Mouse (Mus musculus) CD4-positive, CD25-positive, alpha-beta regulatory T cell (primary cell): ENCODE results near the gene Ucn. TPM values are rescaled to one million over a fixed set of nuclear protein-coding genes. Genes with fewer than 3 reads are reported as not detected.

Experiments used
- polyA plus RNA-seq: library from polyadenylated mRNA; unstranded; fragments of 100-300 nt; shearing (Covaris generic); gene quantifications from one replicate; pipeline ENCODE4 v1.2.1, GENCODE M21; 2017

Ucn gene
- polyA plus RNA-seq, result not detected

GRCm38 (mm10) chr5:31138241-31138967 is at the start of gene Ucn:
TSS of gene Ucn (minus strand) at chr5:31138829.

GRCm38 (mm10) chr5:31179766-31180630 is 41.4 kb upstream of the Ucn start, which contains the start of the genes Gm29609 and Gtf3c2:
TSS of gene Gm29609 (minus strand) at chr5:31179911.
TSS of gene Gtf3c2 (minus strand) at chr5:31180144.

GRCm38 (mm10) chr5:31154152-31154553 is 15.5 kb upstream of the Ucn start, which contains the start of gene Mpv17:
TSS of gene Mpv17 (minus strand) at chr5:31154251.

GRCm38 (mm10) chr5:31116354-31116753 is 22.3 kb downstream of the Ucn start, which contains the start of gene Trim54:
TSS of gene Trim54 (plus strand) at chr5:31116712.

GRCm38 (mm10) chr5:31108000-31108490 is 30.6 kb downstream of the Ucn start, which contains the start of gene Slc30a3:
TSS of gene Slc30a3 (minus strand) at chr5:31108237.

GRCm38 (mm10) chr5:31105814-31106335 is 32.8 kb downstream of the Ucn start, which contains the start of gene Dnajc5g:
TSS of gene Dnajc5g (plus strand) at chr5:31106285.

Other genes starting within 250 kb of the Ucn start
- gene Ost4, start 231.0 kb downstream of the Ucn start, polyA plus RNA-seq, result 278 TPM
- gene Emilin1, start 225.4 kb downstream of the Ucn start, polyA plus RNA-seq, result 5.5 TPM
- gene Khk, start 217.4 kb downstream of the Ucn start, polyA plus RNA-seq, result 29.3 TPM
- 0.20 TPM for gene Cgref1, start 193.2 kb downstream of the Ucn start, polyA plus RNA-seq
- gene Preb, start 178.5 kb downstream of the Ucn start, polyA plus RNA-seq, result 194 TPM
- not detected for gene Tcf23, start 170.2 kb downstream of the Ucn start, polyA plus RNA-seq
- 96.1 TPM for gene Atraid, start 90.5 kb downstream of the Ucn start, polyA plus RNA-seq
- 8.9 TPM for gene Slc5a6, start 89.9 kb downstream of the Ucn start, polyA plus RNA-seq
- 29.4 TPM for gene Cad, start 84.0 kb downstream of the Ucn start, polyA plus RNA-seq
- gene Dnajc5g, start 32.5 kb downstream of the Ucn start, polyA plus RNA-seq, result not detected
- gene Slc30a3, start 30.6 kb downstream of the Ucn start, polyA plus RNA-seq, result not detected
- gene Trim54, start 22.1 kb downstream of the Ucn start, polyA plus RNA-seq, result not detected
- 39.5 TPM for gene Mpv17, start 15.4 kb upstream of the Ucn start, polyA plus RNA-seq
- gene Gm29609, start 41.1 kb upstream of the Ucn start, polyA plus RNA-seq, result 2.0 TPM
- 90.6 TPM for gene Gtf3c2, start 41.3 kb upstream of the Ucn start, polyA plus RNA-seq
- 125 TPM for gene Snx17, start 54.4 kb upstream of the Ucn start, polyA plus RNA-seq
- gene Eif2b4, start 54.6 kb upstream of the Ucn start, polyA plus RNA-seq, result 85.0 TPM
- gene Zfp513, start 63.5 kb upstream of the Ucn start, polyA plus RNA-seq, result 25.6 TPM
- 139 TPM for gene Ppm1g, start 81.9 kb upstream of the Ucn start, polyA plus RNA-seq
- gene Nrbp1, start 102.0 kb upstream of the Ucn start, polyA plus RNA-seq, result 182 TPM
- 1.2 TPM for gene Gm9970, start 102.4 kb upstream of the Ucn start, polyA plus RNA-seq
- gene Krtcap3, start 112.9 kb upstream of the Ucn start, polyA plus RNA-seq, result 74.3 TPM
- gene Ift172, start 152.3 kb upstream of the Ucn start, polyA plus RNA-seq, result 10.3 TPM
- gene Fndc4, start 157.3 kb upstream of the Ucn start, polyA plus RNA-seq, result 0.35 TPM
- gene Gckr, start 158.6 kb upstream of the Ucn start, polyA plus RNA-seq, result 0.38 TPM